Mouse (Mus musculus): ENCODE measurements at regions not wholly inside any gene's neighbourhood (a gene's known extent, or its start where the extent isn't known, plus 50 kb on each side); places are given as distances from the start of the nearest gene placed in this dataset.

- Histone ChIP-seq H3K79me2 (replicated peaks; ENCODE audit: control insufficient read depth, extremely low read depth, insufficient read depth, poor library complexity, severe bottlenecking) (no peaks in the 10 kb centered on the region), H3K9me3 (replicated peaks; ENCODE audit: low read length) (no peaks in the 10 kb centered on the region), H3K27me3 (replicated peaks) (no peaks in the 10 kb centered on the region), H3K4me1 (ENCODE audit: control insufficient read depth in 1 of 2, insufficient read depth in 2 of 2) (peaks cover 0 to 3% of the 10 kb centered on the region in 2 experiments; a peak in 2 of 4 replicates), H3K9ac (ENCODE audit: insufficient read depth, low read depth) (no peak overlapping the region), H3K36me3 (replicated peaks in 1 of 2; ENCODE audit: control insufficient read depth in 1 of 2, insufficient read depth in 1 of 2, low read length in 1 of 2) (no peaks in the 10 kb centered on the region), H3K27ac (ENCODE audit: insufficient read depth, low read depth) (no peak overlapping the region), H3K4me3 (replicated peaks in 1 of 3; ENCODE audit: low read depth in 2 of 3, low read length in 2 of 3, poor library complexity in 1 of 3) (no peak overlapping the region), H3K4me2 (ENCODE audit: insufficient read depth, low read depth, poor library complexity, severe bottlenecking) (no peak overlapping the region)
- DNase-seq (ENCODE audit: extremely low read depth) = no peak
- TF ChIP-seq ZKSCAN1 (IDR thresholded peaks at IDR 0.05; ENCODE audit: borderline replicate concordance, low read depth, low read length) = no peak
- no peak for TF ChIP-seq E2F4 (IDR thresholded peaks at IDR 0.05; ENCODE audit: insufficient replicate concordance, low read depth, low read length)
- TF ChIP-seq RAD21 (IDR thresholded peaks at IDR 0.05; ENCODE audit: low read depth, low read length) = no peak
- no peak for TF ChIP-seq SMC3 (IDR thresholded peaks at IDR 0.05; ENCODE audit: low read depth, low read length)
- TF ChIP-seq ZNF384 (IDR thresholded peaks at IDR 0.05; ENCODE audit: low read depth, low read length) = no peak
- no peak for TF ChIP-seq MAFK (IDR thresholded peaks at IDR 0.05; ENCODE audit: insufficient replicate concordance, low read length)
- TF ChIP-seq ZMIZ1 (IDR thresholded peaks at IDR 0.05; ENCODE audit: low read depth, low read length) = no peak
- no peak for TF ChIP-seq GABPA (IDR thresholded peaks at IDR 0.05; ENCODE audit: insufficient replicate concordance, low read depth, low read length)
- no peak for TF ChIP-seq JUND (conservative IDR thresholded peaks at IDR 0.05; ENCODE audit: low read depth, low read length)
- TF ChIP-seq MAZ (IDR thresholded peaks at IDR 0.05; ENCODE audit: low read depth, low read length) = no peak
- dilution Hi-C loops (cut with MboI; ENCODE audit: extremely low pct_ligation_motif_present, extremely low pct_unique_long_range_greater_than_20kb, low sequenced_read_pairs) = no loop called here
- in situ Hi-C loops (cut with MboI; ENCODE audit: low pct_ligation_motif_present, low pct_unique_long_range_greater_than_20kb, low sequenced_read_pairs) = no loop called here
These were observed 307.7 kb upstream of the Adamts16 start for GRCm38 (mm10) chr13:71149303-71149696.

DNA sequence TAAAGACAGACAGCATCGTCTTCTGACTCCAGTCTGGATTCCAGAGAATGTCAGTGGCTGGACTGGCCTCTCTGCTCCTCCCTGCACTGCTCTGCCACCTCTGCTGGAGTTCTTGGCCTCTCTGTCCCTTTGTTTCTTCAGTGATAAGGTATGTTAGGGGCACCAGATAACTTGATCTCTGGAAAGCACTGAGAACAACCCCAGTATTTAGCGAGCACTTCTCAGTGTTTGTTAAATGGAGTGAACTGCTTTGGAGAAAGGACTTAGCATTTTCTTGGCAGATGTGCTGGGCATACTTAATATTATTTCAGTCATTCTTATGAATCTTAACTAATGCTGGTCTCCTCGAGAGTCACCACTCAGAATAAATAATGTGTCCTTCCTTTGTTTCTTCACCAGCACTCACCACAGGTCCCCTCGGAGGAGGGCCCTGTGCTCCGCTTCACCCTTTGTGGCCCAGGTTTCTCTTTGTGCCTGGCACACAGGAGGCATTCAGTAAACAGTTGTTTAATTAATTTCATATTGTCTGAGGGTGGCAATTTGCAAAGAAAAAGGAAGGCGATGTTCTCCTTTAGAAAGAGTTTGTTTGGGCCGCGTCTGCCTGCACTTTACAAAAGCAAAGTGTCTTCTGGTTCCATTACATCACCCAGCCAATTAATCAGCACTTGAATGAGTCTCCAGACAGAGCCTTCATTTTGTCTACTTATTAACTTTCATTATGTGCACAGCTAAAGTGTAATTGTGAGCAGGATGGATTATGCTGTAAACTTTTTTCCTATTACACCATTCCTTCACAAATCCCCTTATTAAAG is 307.1 kb upstream of the Adamts16 start:
- Histone ChIP-seq H3K27me3 (replicated peaks) (no peaks in the 10 kb centered on the region), H3K4me2 (ENCODE audit: insufficient read depth, low read depth, poor library complexity, severe bottlenecking) (no peak overlapping the region), H3K4me1 (ENCODE audit: control insufficient read depth in 1 of 2, insufficient read depth in 2 of 2) (no peaks in the 10 kb centered on the region), H3K4me3 (replicated peaks in 1 of 3; ENCODE audit: low read depth in 2 of 3, low read length in 2 of 3, poor library complexity in 1 of 3) (no peak overlapping the region), H3K9me3 (replicated peaks; ENCODE audit: low read length) (no peaks in the 10 kb centered on the region), H3K9ac (ENCODE audit: insufficient read depth, low read depth) (no peak overlapping the region), H3K27ac (ENCODE audit: insufficient read depth, low read depth) (no peak overlapping the region), H3K36me3 (replicated peaks in 1 of 2; ENCODE audit: control insufficient read depth in 1 of 2, insufficient read depth in 1 of 2, low read length in 1 of 2) (no peaks in the 10 kb centered on the region), H3K79me2 (replicated peaks; ENCODE audit: control insufficient read depth, extremely low read depth, insufficient read depth, poor library complexity, severe bottlenecking) (no peaks in the 10 kb centered on the region)
- DNase-seq (ENCODE audit: extremely low read depth) = no peak
- dilution Hi-C loops (cut with MboI; ENCODE audit: extremely low pct_ligation_motif_present, extremely low pct_unique_long_range_greater_than_20kb, low sequenced_read_pairs) = no loop called here
- in situ Hi-C loops (cut with MboI; ENCODE audit: low pct_ligation_motif_present, low pct_unique_long_range_greater_than_20kb, low sequenced_read_pairs) = no loop called here
- TF ChIP-seq RAD21 (IDR thresholded peaks at IDR 0.05; ENCODE audit: low read depth, low read length) (no peak), CHD2 (IDR thresholded peaks at IDR 0.05; ENCODE audit: low read length) (no peak), E2F4 (IDR thresholded peaks at IDR 0.05; ENCODE audit: insufficient replicate concordance, low read depth, low read length) (no peak), MXI1 (IDR thresholded peaks at IDR 0.05; ENCODE audit: low read depth, low read length) (no peak), ELF1 (IDR thresholded peaks at IDR 0.05; ENCODE audit: low read depth, low read length) (no peak), UBTF (IDR thresholded peaks at IDR 0.05; ENCODE audit: low read depth, low read length) (no peak), ZC3H11A (IDR thresholded peaks at IDR 0.05; ENCODE audit: low read depth, low read length) (no peak), ETS1 (conservative IDR thresholded peaks at IDR 0.05; ENCODE audit: low read depth, low read length) (no peak), POLR2A (IDR thresholded peaks at IDR 0.05; ENCODE audit: low read depth, low read length) (no peak), HCFC1 (IDR thresholded peaks at IDR 0.05; ENCODE audit: low read depth, low read length) (no peak), POLR2AphosphoS2 (IDR thresholded peaks at IDR 0.05; ENCODE audit: low read depth, low read length) (no peak), EP300 (IDR thresholded peaks at IDR 0.05; ENCODE audit: low read length) (no peak), NRF1 (IDR thresholded peaks at IDR 0.05; ENCODE audit: low read depth, low read length) (no peak), MEF2A (IDR thresholded peaks at IDR 0.05; ENCODE audit: borderline replicate concordance, low read depth, low read length) (no peak), MAFK (IDR thresholded peaks at IDR 0.05; ENCODE audit: insufficient replicate concordance, low read length) (no peak), JUN (IDR thresholded peaks at IDR 0.05; ENCODE audit: insufficient read depth, low read depth, low read length) (no peak), NELFE (IDR thresholded peaks at IDR 0.05; ENCODE audit: low read depth, low read length) (no peak), PAX5 (IDR thresholded peaks at IDR 0.05; ENCODE audit: low read length) (no peak), TBP (conservative IDR thresholded peaks at IDR 0.05; ENCODE audit: low read depth, low read length) (no peak)

Measured in CH12.LX (cell line).